ENCODE assay signal across 8 mouse cellular contexts in genomic region chr1:180942166-180943031, GRCm38 (mm10). TPM values are rescaled to one million over a fixed set of nuclear protein-coding genes. Genes with fewer than 3 reads are reported as not detected.
DNase-seq lines count a peak whose midpoint lies in the region; ATAC-seq and TF ChIP-seq lines count a peak whose summit lies in the region.

Gene Tmem63a (plus strand): TSS chr1:180942344.

- peaks cover 25 to 40% of the 10 kb centered on the region in 2 experiments; a peak in 3 of 4 replicates for H3K4me1 ChIP-seq in heart, embryonic 14.5 days (ENCODE audit: control insufficient read depth in 2 of 2, insufficient read depth in 2 of 2, low read length in 2 of 2)
- H3K4me1 ChIP-seq in kidney, postnatal 0 days (replicated peaks; ENCODE audit: insufficient read depth, low read length) = peaks cover 19% of the 10 kb centered on the region; the same call in 1 of the 2 replicates
- peaks cover 68% of the 10 kb centered on the region for H3K4me1 ChIP-seq in liver, embryonic 16.5 days (ENCODE audit: control insufficient read depth, low read depth, low read length)
- H3K4me1 ChIP-seq in neural tube, embryonic 11.5 days (ENCODE audit: control insufficient read depth, insufficient read depth, low read length) = peaks cover 4% of the 10 kb centered on the region; the same call in 1 of the 2 replicates

- ATAC-seq in erythroid progenitor cell, adult 5-6 weeks (replicated peaks; ENCODE audit: low FRiP score, poor library complexity, severe bottlenecking) = peak; percentile 61
- peak; percentile 45 for ATAC-seq in heart, embryonic 14.5 days (ENCODE audit: insufficient number of reproducible peaks, insufficient read depth, low FRiP score, low read depth)
- ATAC-seq in kidney, postnatal 0 days (replicated peaks; ENCODE audit: low FRiP score, low read depth) = peak; percentile 68
- peak; percentile 61 for ATAC-seq in liver, embryonic 16.5 days (ENCODE audit: low read depth)
- peak; percentile 51 for ATAC-seq in neural tube, embryonic 11.5 days (ENCODE audit: insufficient read depth, low FRiP score, low TSS enrichment)

- WGBS in heart, embryonic 14.5 days = under 1% methylated on average over 68 of the region's 73 CpGs
- WGBS in kidney, postnatal 0 days = under 1% methylated on average over 73 of the region's 73 CpGs
- under 1% methylated on average over 71 of the region's 73 CpGs for WGBS in liver, embryonic 16.5 days (ENCODE audit: insufficient replicate concordance)
- WGBS in neural tube, embryonic 11.5 days = under 1% methylated on average over 72 of the region's 73 CpGs

- H3K4me3 ChIP-seq in C2C12 (ENCODE audit: insufficient read depth, poor library complexity, severe bottlenecking) = peak within 1 kb of the TSS; percentile 60
- H3K4me3 ChIP-seq in heart, embryonic 14.5 days (ENCODE audit: control insufficient read depth in 1 of 2, insufficient read depth in 1 of 2, low read depth in 1 of 2, low read length in 2 of 2) = peak within 1 kb of the TSS; percentile 91 to 92
- peak within 1 kb of the TSS; percentile 97 for H3K4me3 ChIP-seq in kidney, postnatal 0 days (replicated peaks; ENCODE audit: low read depth, low read length)
- peak within 1 kb of the TSS; percentile 88 for H3K4me3 ChIP-seq in liver, embryonic 16.5 days (ENCODE audit: low read depth, low read length)
- H3K4me3 ChIP-seq in neural tube, embryonic 11.5 days (ENCODE audit: low read depth, low read length) = peak within 1 kb of the TSS; percentile 75

- no peak for TF ChIP-seq CTCF in C2C12 (IDR thresholded peaks at IDR 0.05; ENCODE audit: control insufficient read depth, insufficient read depth, insufficient read length)
- no peak for TF ChIP-seq CTCF in kidney, postnatal 0 days (IDR thresholded peaks at IDR 0.05; ENCODE audit: low read depth)

- H3K79me3 ChIP-seq in C2C12 (ENCODE audit: low read depth) = peaks cover 10% of the 10 kb centered on the region

- H3ac ChIP-seq in C2C12 (ENCODE audit: control insufficient read depth, insufficient read length, low read depth) = peak within 1 kb of the TSS; percentile 81

- peak within 1 kb of the TSS; percentile 86 to 88 for H3K27ac ChIP-seq in heart, embryonic 14.5 days (replicated peaks in 1 of 2; ENCODE audit: control insufficient read depth in 1 of 2, insufficient read depth in 1 of 2, low read depth in 2 of 2, low read length in 2 of 2)
- H3K27ac ChIP-seq in kidney, postnatal 0 days = peak within 1 kb of the TSS; percentile 84
- H3K27ac ChIP-seq in liver, embryonic 16.5 days (ENCODE audit: low read length) = peak within 1 kb of the TSS; percentile 83
- no peak within 1 kb of the TSS for H3K27ac ChIP-seq in neural tube, embryonic 11.5 days (ENCODE audit: low read depth, low read length)

- peak; percentile 78 for DNase-seq in adrenal gland, postnatal 25 days
- peak; percentile 88 for DNase-seq in kidney, postnatal 0 days (ENCODE audit: low spot score)
- DNase-seq in neural tube, embryonic 11.5 days (ENCODE audit: low spot score) = peak; percentile 76
- peak; percentile 80 for DNase-seq in testis, postnatal 10 days (ENCODE audit: low spot score)

- peaks cover 58% of the 10 kb centered on the region for H3K79me2 ChIP-seq in C2C12 (ENCODE audit: control insufficient read depth, insufficient read depth)

- H3K36me3 ChIP-seq in C2C12 (ENCODE audit: control insufficient read depth, insufficient read depth) = peaks cover 8% of the 10 kb centered on the region
- H3K36me3 ChIP-seq in heart, embryonic 14.5 days (ENCODE audit: control insufficient read depth, insufficient read depth, low read length) = peaks cover 9% of the 10 kb centered on the region
- no peaks in the 10 kb centered on the region for H3K36me3 ChIP-seq in kidney, postnatal 0 days (ENCODE audit: insufficient read depth, low read length)
- peaks cover 4% of the 10 kb centered on the region; the same call in 1 of the 2 replicates for H3K36me3 ChIP-seq in liver, embryonic 16.5 days (ENCODE audit: control insufficient read depth, insufficient read depth)
- no peaks in the 10 kb centered on the region for H3K36me3 ChIP-seq in neural tube, embryonic 11.5 days (ENCODE audit: control insufficient read depth, insufficient read depth, low read length)

- no peaks in the 10 kb centered on the region for H3K27me3 ChIP-seq in C2C12 (ENCODE audit: control insufficient read depth, insufficient read depth, insufficient read length)
- peaks cover 8% of the 10 kb centered on the region; the same call in 1 of the 2 replicates for H3K27me3 ChIP-seq in heart, embryonic 14.5 days (ENCODE audit: control insufficient read depth, insufficient read depth, low read length)
- H3K27me3 ChIP-seq in kidney, postnatal 0 days (ENCODE audit: insufficient read depth, low read length) = no peaks in the 10 kb centered on the region
- H3K27me3 ChIP-seq in liver, embryonic 16.5 days (ENCODE audit: control insufficient read depth, insufficient read depth, low read depth, low read length) = no peaks in the 10 kb centered on the region
- peaks cover 37% of the 10 kb centered on the region for H3K27me3 ChIP-seq in neural tube, embryonic 11.5 days (ENCODE audit: control insufficient read depth, insufficient read depth, low read length)

- peak within 1 kb of the TSS; percentile 87 for H3K9ac ChIP-seq in heart, embryonic 14.5 days (ENCODE audit: low read length)
- H3K9ac ChIP-seq in kidney, postnatal 0 days (ENCODE audit: low read depth, low read length) = peak within 1 kb of the TSS; percentile 84
- peak within 1 kb of the TSS; percentile 87 for H3K9ac ChIP-seq in liver, embryonic 16.5 days (ENCODE audit: low read depth, low read length)
- peak within 1 kb of the TSS; percentile 72 for H3K9ac ChIP-seq in neural tube, embryonic 11.5 days (ENCODE audit: low read length)

- no peaks in the 10 kb centered on the region for H3K9me3 ChIP-seq in heart, embryonic 14.5 days (ENCODE audit: control insufficient read depth, low read length)
- no peaks in the 10 kb centered on the region for H3K9me3 ChIP-seq in kidney, postnatal 0 days (replicated peaks; ENCODE audit: low read length)
- H3K9me3 ChIP-seq in liver, embryonic 16.5 days (replicated peaks; ENCODE audit: control insufficient read depth, low read length) = no peaks in the 10 kb centered on the region
- H3K9me3 ChIP-seq in neural tube, embryonic 11.5 days (ENCODE audit: control insufficient read depth, low read length) = no peaks in the 10 kb centered on the region

- peak within 1 kb of the TSS; percentile 88 for H3K4me2 ChIP-seq in heart, embryonic 14.5 days (ENCODE audit: low read length)
- peak within 1 kb of the TSS; percentile 95 for H3K4me2 ChIP-seq in kidney, postnatal 0 days (ENCODE audit: low read length)
- H3K4me2 ChIP-seq in liver, embryonic 16.5 days (ENCODE audit: low read depth, low read length) = peak within 1 kb of the TSS; percentile 97
- H3K4me2 ChIP-seq in neural tube, embryonic 11.5 days (ENCODE audit: low read depth) = peak within 1 kb of the TSS; percentile 97

TF ChIP-seq in C2C12, 6 proteins besides CTCF, POLR2A, EP300 and RAD21:
- TF ChIP-seq MYOD1 (IDR thresholded peaks at IDR 0.05; ENCODE audit: control insufficient read depth, insufficient read length, low read depth) (no peak), MYOG (IDR thresholded peaks at IDR 0.05; ENCODE audit: control insufficient read depth, extremely low read depth, insufficient read length) (no peak), MAX (IDR thresholded peaks at IDR 0.05) (no peak), CEBPB (IDR thresholded peaks at IDR 0.05; ENCODE audit: low read depth) (no peak), USF1 (IDR thresholded peaks at IDR 0.05; ENCODE audit: low read depth) (no peak), FOSL1 (IDR thresholded peaks at IDR 0.05; ENCODE audit: insufficient read depth, low read length, poor library complexity, severe bottlenecking) (no peak)

RNA-seq across cellular contexts. Expression of gene Tmem63a, which starts in this region (rescaled TPM):
- 38.5 TPM for polyA plus RNA-seq in C2C12 (2012; fragmentation: generic; extraction: Trizol)
- total RNA-seq in adrenal gland, postnatal 25 days (2021) = 77.2 and 92.4 TPM in 2 replicates
- 23.4 and 24.7 TPM in 2 replicates for total RNA-seq in erythroid progenitor cell, adult 5-6 weeks (2015; ENCODE audit: low replicate concordance)
- total RNA-seq in erythroid progenitor cell, adult 5-6 weeks (2017; ENCODE audit: low replicate concordance) = 18.1 and 20.2 TPM in 2 replicates
- 9.1 and 9.3 TPM in 2 replicates for polyA plus RNA-seq in heart, embryonic 14.5 days (2014; fragmentation: Nextera tagmentation; extraction: Ambion mirVana)
- 10.6 and 14.8 TPM in 2 replicates for polyA plus RNA-seq in kidney, postnatal 0 days (2015; fragmentation: Nextera tagmentation; extraction: Ambion mirVana)
- 8.9 and 10.9 TPM in 2 replicates for polyA plus RNA-seq in liver, embryonic 16.5 days (2015; fragmentation: Nextera tagmentation; extraction: Ambion mirVana)
- 2.6 and 3.1 TPM in 2 replicates for polyA plus RNA-seq in neural tube, embryonic 11.5 days (2014; fragmentation: Nextera tagmentation; extraction: Ambion mirVana)
